ENCODE assay signal across 20 mouse cellular contexts in genomic region chr10:8471012-8471411, GRCm38 (mm10). TPM values are rescaled to one million over a fixed set of nuclear protein-coding genes. Genes with fewer than 3 reads are reported as not detected.
A peak's percentile ranks its signal among the peaks of the same experiment; 100 is the strongest.
DNase-seq lines count a peak whose midpoint lies in the region; ATAC-seq and TF ChIP-seq lines count a peak whose summit lies in the region.
"Had no signal": no experiment of that assay in that cellular context is flagged by ENCODE, and none has a peak within 500 bp of the region (broad histone marks: within the 10 kb centered on the region; RNA-seq: fewer than 3 reads in every experiment).

No protein-coding gene starts in this region.

- H3K9me3 ChIP-seq in hindbrain, postnatal 0 days (ENCODE audit: low read length), result no peaks in the 10 kb centered on the region
- no peaks in the 10 kb centered on the region for H3K9me3 ChIP-seq in hindbrain, embryonic 12.5 days (replicated peaks)
- no peaks in the 10 kb centered on the region for H3K9me3 ChIP-seq in midbrain, embryonic 16.5 days (replicated peaks; ENCODE audit: control insufficient read depth, low read length, poor library complexity, severe bottlenecking)
- H3K9me3 ChIP-seq in midbrain, embryonic 11.5 days (ENCODE audit: control insufficient read depth, low read length), result no peaks in the 10 kb centered on the region
- no peaks in the 10 kb centered on the region for H3K9me3 ChIP-seq in embryonic facial prominence, embryonic 11.5 days (replicated peaks; ENCODE audit: control insufficient read depth, low read length)
- H3K9me3 ChIP-seq: forebrain, embryonic 10.5 days; heart, embryonic 10.5 days; hindbrain, embryonic 15.5 days; intestine, embryonic 15.5 days had no signal

- intact Hi-C loops in left cerebral cortex, postnatal 4 days (cut with DNase I), result no loop called here

- no peak for TF ChIP-seq CTCF in hindbrain, postnatal 0 days (IDR thresholded peaks at IDR 0.05; ENCODE audit: low read depth)

- ATAC-seq in hindbrain, postnatal 0 days, result 0 out of 2 replicates have a peak, but pooled peaks have one; percentile 35
- no peak for ATAC-seq in hindbrain, embryonic 12.5 days (ENCODE audit: low FRiP score)
- ATAC-seq in midbrain, embryonic 16.5 days, result peak; percentile 68; the same call in 1 of the 2 replicates
- ATAC-seq in midbrain, embryonic 11.5 days (ENCODE audit: low FRiP score), result no peak
- no peak; the same call in 1 of the 2 replicates for ATAC-seq in embryonic facial prominence, embryonic 11.5 days (replicated peaks; ENCODE audit: insufficient number of reproducible peaks, low FRiP score, low TSS enrichment, low read depth)
- ATAC-seq: forebrain, embryonic 14.5 days; intestine, embryonic 15.5 days had no signal

- H3K4me3 ChIP-seq in hindbrain, postnatal 0 days (ENCODE audit: low read length), result no peak overlapping the region
- H3K4me3 ChIP-seq in hindbrain, embryonic 12.5 days, result no peak overlapping the region
- H3K4me3 ChIP-seq in midbrain, embryonic 16.5 days (ENCODE audit: low read depth, low read length), result no peak overlapping the region
- no peak overlapping the region for H3K4me3 ChIP-seq in midbrain, embryonic 11.5 days (ENCODE audit: low read depth, low read length)
- H3K4me3 ChIP-seq in embryonic facial prominence, embryonic 11.5 days (ENCODE audit: low read depth, low read length), result no peak overlapping the region
- H3K4me3 ChIP-seq: erythroblast, embryonic 14.5 days; forebrain, embryonic 10.5 days; heart, embryonic 10.5 days; hindbrain, embryonic 15.5 days; intestine, embryonic 15.5 days had no signal

- DNase-seq in hindbrain, postnatal 0 days (ENCODE audit: low spot score), result no peak
- no peak for DNase-seq in midbrain, embryonic 11.5 days (ENCODE audit: low spot score, missing footprints)
- peak; percentile 27 for DNase-seq in embryonic facial prominence, embryonic 11.5 days (ENCODE audit: low spot score)
- DNase-seq in left cerebral cortex, postnatal 4 days, result no peak
- DNase-seq in left cerebral cortex, adult 8-10 months (ENCODE audit: low spot score in 2 of 2), result no peak
- DNase-seq: adrenal gland, postnatal 10 days; cerebellum, adult 11 months; cerebellum, adult 8-10 months; cerebellum, postnatal 25 days; gastrocnemius, postnatal 36 days; heart, adult 18-20 months; heart, postnatal 14 days had no signal

- H3K9ac ChIP-seq in hindbrain, postnatal 0 days (replicated peaks; ENCODE audit: low read length), result no peak overlapping the region
- H3K9ac ChIP-seq in hindbrain, embryonic 12.5 days, result no peak overlapping the region
- H3K9ac ChIP-seq in midbrain, embryonic 16.5 days (ENCODE audit: low read depth, low read length), result no peak overlapping the region
- H3K9ac ChIP-seq in midbrain, embryonic 11.5 days (ENCODE audit: low read length), result no peak overlapping the region
- no peak overlapping the region for H3K9ac ChIP-seq in embryonic facial prominence, embryonic 11.5 days (replicated peaks; ENCODE audit: low read length)
- H3K9ac ChIP-seq: hindbrain, embryonic 15.5 days; intestine, embryonic 15.5 days had no signal

- no peaks in the 10 kb centered on the region for H3K27me3 ChIP-seq in hindbrain, postnatal 0 days (ENCODE audit: insufficient read depth, low read length)
- no peaks in the 10 kb centered on the region for H3K27me3 ChIP-seq in hindbrain, embryonic 12.5 days
- no peaks in the 10 kb centered on the region for H3K27me3 ChIP-seq in midbrain, embryonic 16.5 days (ENCODE audit: control insufficient read depth, insufficient read depth, low read depth, low read length)
- no peaks in the 10 kb centered on the region for H3K27me3 ChIP-seq in midbrain, embryonic 11.5 days (ENCODE audit: control insufficient read depth, insufficient read depth, low read length)
- no peaks in the 10 kb centered on the region for H3K27me3 ChIP-seq in embryonic facial prominence, embryonic 11.5 days (ENCODE audit: control insufficient read depth, insufficient read depth, low read length)
- H3K27me3 ChIP-seq: hindbrain, embryonic 15.5 days; intestine, embryonic 15.5 days had no signal

- WGBS in hindbrain, postnatal 0 days, result 66% methylated on average over 5 of the region's 5 CpGs
- 52% methylated on average over 5 of the region's 5 CpGs for WGBS in hindbrain, embryonic 12.5 days
- WGBS in midbrain, embryonic 16.5 days, result 52% methylated on average over 5 of the region's 5 CpGs
- 62% methylated on average over 5 of the region's 5 CpGs for WGBS in midbrain, embryonic 11.5 days
- 38% methylated on average over 5 of the region's 5 CpGs for WGBS in embryonic facial prominence, embryonic 11.5 days

- H3K27ac ChIP-seq in hindbrain, postnatal 0 days, result no peak overlapping the region
- no peak overlapping the region for H3K27ac ChIP-seq in hindbrain, embryonic 12.5 days
- no peak overlapping the region for H3K27ac ChIP-seq in midbrain, embryonic 16.5 days (ENCODE audit: low read length)
- H3K27ac ChIP-seq in midbrain, embryonic 11.5 days (ENCODE audit: low read depth, low read length), result no peak overlapping the region
- no peak overlapping the region for H3K27ac ChIP-seq in embryonic facial prominence, embryonic 11.5 days (replicated peaks; ENCODE audit: low read depth, low read length)
- H3K27ac ChIP-seq: forebrain, embryonic 10.5 days; heart, embryonic 10.5 days; hindbrain, embryonic 15.5 days; intestine, embryonic 15.5 days had no signal

- no peak overlapping the region for H3K4me2 ChIP-seq in hindbrain, postnatal 0 days (ENCODE audit: low read depth, low read length)
- H3K4me2 ChIP-seq in hindbrain, embryonic 12.5 days (replicated peaks), result no peak overlapping the region
- no peak overlapping the region for H3K4me2 ChIP-seq in midbrain, embryonic 16.5 days (ENCODE audit: low read length)
- H3K4me2 ChIP-seq in midbrain, embryonic 11.5 days, result no peak overlapping the region
- H3K4me2 ChIP-seq in embryonic facial prominence, embryonic 11.5 days (ENCODE audit: low read depth, low read length), result no peak overlapping the region
- H3K4me2 ChIP-seq: hindbrain, embryonic 15.5 days; intestine, embryonic 15.5 days had no signal

- H3K36me3 ChIP-seq in hindbrain, postnatal 0 days (ENCODE audit: insufficient read depth, low read length), result no peaks in the 10 kb centered on the region
- no peaks in the 10 kb centered on the region for H3K36me3 ChIP-seq in hindbrain, embryonic 12.5 days
- no peaks in the 10 kb centered on the region for H3K36me3 ChIP-seq in midbrain, embryonic 16.5 days (ENCODE audit: control insufficient read depth, insufficient read depth, low read length)
- no peaks in the 10 kb centered on the region for H3K36me3 ChIP-seq in midbrain, embryonic 11.5 days (ENCODE audit: control insufficient read depth, insufficient read depth, low read length)
- H3K36me3 ChIP-seq in embryonic facial prominence, embryonic 11.5 days (replicated peaks; ENCODE audit: control insufficient read depth, insufficient read depth, low read depth, low read length), result no peaks in the 10 kb centered on the region
- H3K36me3 ChIP-seq: forebrain, embryonic 10.5 days; heart, embryonic 10.5 days; hindbrain, embryonic 15.5 days; intestine, embryonic 15.5 days had no signal

- no peaks in the 10 kb centered on the region for H3K4me1 ChIP-seq in hindbrain, postnatal 0 days (ENCODE audit: insufficient read depth, low read length)
- no peaks in the 10 kb centered on the region for H3K4me1 ChIP-seq in hindbrain, embryonic 12.5 days
- H3K4me1 ChIP-seq in midbrain, embryonic 16.5 days (ENCODE audit: control insufficient read depth, insufficient read depth, low read length), result 0 out of 2 replicates have a peak, but pooled peaks cover 2% of the 10 kb centered on the region
- no peaks in the 10 kb centered on the region for H3K4me1 ChIP-seq in midbrain, embryonic 11.5 days (ENCODE audit: control insufficient read depth, insufficient read depth, low read length)
- no peaks in the 10 kb centered on the region for H3K4me1 ChIP-seq in embryonic facial prominence, embryonic 11.5 days (ENCODE audit: control insufficient read depth, insufficient read depth, low read length)
- H3K4me1 ChIP-seq: forebrain, embryonic 10.5 days; heart, embryonic 10.5 days; intestine, embryonic 15.5 days had no signal

RNA-seq across cellular contexts. Expression of gene Ust, which starts 47.6 kb away (rescaled TPM):
- 12.1 and 14.8 TPM in 2 replicates for total RNA-seq in hindbrain, postnatal 0 days (2014; rRNA removed)
- polyA plus RNA-seq in hindbrain, postnatal 0 days (2015; fragmentation: Nextera tagmentation; extraction: Ambion mirVana), result 7.7 and 8.0 TPM in 2 replicates
- 4.4 and 5.7 TPM in 2 replicates for polyA plus RNA-seq in hindbrain, embryonic 12.5 days (2016; fragmentation: Nextera tagmentation; extraction: Ambion mirVana)
- polyA plus RNA-seq in midbrain, embryonic 16.5 days (2015; fragmentation: Nextera tagmentation; extraction: Ambion mirVana), result 4.8 and 5.0 TPM in 2 replicates
- polyA plus RNA-seq in midbrain, embryonic 11.5 days (2014; fragmentation: Nextera tagmentation; extraction: Ambion mirVana), result 2.9 and 3.1 TPM in 2 replicates
- 4.6 TPM in 2 replicates for polyA plus RNA-seq in embryonic facial prominence, embryonic 11.5 days (2014; fragmentation: Nextera tagmentation; extraction: Ambion mirVana)
- total RNA-seq in left cerebral cortex, postnatal 4 days (2021), result 10 to 100 TPM; 18.0 to 19.4 TPM
- 10 to 100 TPM; 18.3 to 21.4 (median 19.8) TPM for total RNA-seq in left cerebral cortex, adult 8-10 months (2022)
- polyA plus RNA-seq: erythroblast, embryonic 14.5 days had no signal

Comparison
In these comparisons a context has a peak if more than half of its experiments do, and no peak if none do; other contexts are left out.
1. ATAC-seq: peak in hindbrain, postnatal 0 days (single experiment) and midbrain, embryonic 16.5 days (single experiment); none in hindbrain, embryonic 12.5 days (single experiment), midbrain, embryonic 11.5 days (single experiment) and embryonic facial prominence, embryonic 11.5 days (single experiment).